In the genomic region with DNA sequence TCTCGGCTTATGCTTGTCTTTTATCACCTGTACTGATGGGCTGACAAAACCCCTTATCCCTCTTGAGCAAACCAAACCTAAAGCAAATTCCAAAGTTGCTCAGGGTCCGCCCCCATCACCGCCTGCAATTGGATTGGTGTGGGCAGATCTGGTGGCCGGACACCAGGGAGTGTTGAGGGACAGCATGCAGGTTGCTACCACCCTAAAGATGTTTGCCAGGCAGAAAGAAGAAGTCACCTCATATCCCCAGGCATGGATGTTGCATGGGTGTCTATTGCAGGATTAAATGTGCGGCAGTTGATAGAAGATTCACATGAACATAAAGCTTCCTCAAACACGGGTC, we compare ENCODE assay signal across 14 mouse cellular contexts.
DNase-seq lines count a peak whose midpoint lies in the region; ATAC-seq and TF ChIP-seq lines count a peak whose summit lies in the region.
"Had no signal": no experiment of that assay in that cellular context is flagged by ENCODE, and none has a peak within 500 bp of the region (broad histone marks: within the 10 kb centered on the region; RNA-seq: fewer than 3 reads in every experiment).

No protein-coding gene starts in this region.

- H3K27me3 ChIP-seq in lung, embryonic 14.5 days (ENCODE audit: insufficient read depth, low read length), result no peaks in the 10 kb centered on the region
- no peaks in the 10 kb centered on the region for H3K27me3 ChIP-seq in hindbrain, embryonic 12.5 days
- no peaks in the 10 kb centered on the region for H3K27me3 ChIP-seq in midbrain, embryonic 10.5 days (ENCODE audit: low read depth, poor library complexity, severe bottlenecking)
- no peaks in the 10 kb centered on the region for H3K27me3 ChIP-seq in neural tube, embryonic 14.5 days (ENCODE audit: control insufficient read depth, insufficient read depth, low read length)
- peaks cover 25% of the 10 kb centered on the region; the same call in 1 of the 2 replicates for H3K27me3 ChIP-seq in heart, embryonic 12.5 days (replicated peaks)

- no peaks in the 10 kb centered on the region for H3K36me3 ChIP-seq in lung, embryonic 14.5 days (ENCODE audit: insufficient read depth)
- no peaks in the 10 kb centered on the region for H3K36me3 ChIP-seq in hindbrain, embryonic 12.5 days
- H3K36me3 ChIP-seq in midbrain, embryonic 10.5 days, result no peaks in the 10 kb centered on the region
- H3K36me3 ChIP-seq in neural tube, embryonic 14.5 days (ENCODE audit: control insufficient read depth, insufficient read depth, low read length), result no peaks in the 10 kb centered on the region
- H3K36me3 ChIP-seq in heart, embryonic 12.5 days, result no peaks in the 10 kb centered on the region

- H3K4me3 ChIP-seq in lung, embryonic 14.5 days (ENCODE audit: low read depth, low read length), result no peak overlapping the region
- no peak overlapping the region for H3K4me3 ChIP-seq in hindbrain, embryonic 12.5 days
- H3K4me3 ChIP-seq in midbrain, embryonic 10.5 days, result peak overlapping the region; percentile 30; the same call in 1 of the 2 replicates
- no peak overlapping the region for H3K4me3 ChIP-seq in neural tube, embryonic 14.5 days (ENCODE audit: low read depth, low read length)
- H3K4me3 ChIP-seq in heart, embryonic 12.5 days, result no peak overlapping the region

- H3K9ac ChIP-seq in lung, embryonic 14.5 days, result no peak overlapping the region
- H3K9ac ChIP-seq in hindbrain, embryonic 12.5 days, result no peak overlapping the region
- no peak overlapping the region for H3K9ac ChIP-seq in neural tube, embryonic 14.5 days (replicated peaks; ENCODE audit: low read depth, low read length)
- H3K9ac ChIP-seq in heart, embryonic 12.5 days, result no peak overlapping the region

- H3K9me3 ChIP-seq in lung, embryonic 14.5 days (ENCODE audit: low read depth, low read length), result no peaks in the 10 kb centered on the region
- peaks cover 3% of the 10 kb centered on the region; the same call in 1 of the 2 replicates for H3K9me3 ChIP-seq in hindbrain, embryonic 12.5 days (replicated peaks)
- no peaks in the 10 kb centered on the region; the same call in 1 of the 2 replicates for H3K9me3 ChIP-seq in midbrain, embryonic 10.5 days (replicated peaks)
- H3K9me3 ChIP-seq in neural tube, embryonic 14.5 days (ENCODE audit: control insufficient read depth, low read length), result no peaks in the 10 kb centered on the region
- H3K9me3 ChIP-seq in heart, embryonic 12.5 days (replicated peaks), result peaks cover 4% of the 10 kb centered on the region; the same call in 1 of the 2 replicates

- 47% methylated on average over 6 of the region's 6 CpGs for WGBS in lung, embryonic 14.5 days
- 64% methylated on average over 6 of the region's 6 CpGs for WGBS in hindbrain, embryonic 12.5 days
- 56% methylated on average over 6 of the region's 6 CpGs for WGBS in midbrain, embryonic 10.5 days
- 69% methylated on average over 6 of the region's 6 CpGs for WGBS in neural tube, embryonic 14.5 days
- 56% methylated on average over 6 of the region's 6 CpGs for WGBS in heart, embryonic 12.5 days

- H3K4me1 ChIP-seq in lung, embryonic 14.5 days (ENCODE audit: insufficient read depth), result 0 out of 2 replicates have a peak, but pooled peaks cover 5% of the 10 kb centered on the region
- H3K4me1 ChIP-seq in hindbrain, embryonic 12.5 days, result peaks cover 13% of the 10 kb centered on the region
- peaks cover 16% of the 10 kb centered on the region for H3K4me1 ChIP-seq in midbrain, embryonic 10.5 days
- peaks cover 6% of the 10 kb centered on the region; the same call in 1 of the 2 replicates for H3K4me1 ChIP-seq in neural tube, embryonic 14.5 days (ENCODE audit: control insufficient read depth, insufficient read depth, low read length)
- peaks cover 10% of the 10 kb centered on the region for H3K4me1 ChIP-seq in heart, embryonic 12.5 days (replicated peaks)

- H3K27ac ChIP-seq in lung, embryonic 14.5 days (ENCODE audit: low read depth), result no peak overlapping the region
- H3K27ac ChIP-seq in hindbrain, embryonic 12.5 days, result no peak overlapping the region
- H3K27ac ChIP-seq in midbrain, embryonic 10.5 days (replicated peaks), result peak overlapping the region; percentile 81
- no peak overlapping the region for H3K27ac ChIP-seq in neural tube, embryonic 14.5 days (ENCODE audit: low read depth, low read length)
- no peak overlapping the region for H3K27ac ChIP-seq in heart, embryonic 12.5 days (ENCODE audit: poor library complexity, severe bottlenecking)

- peak overlapping the region; percentile 23; the same call in 1 of the 2 replicates for H3K4me2 ChIP-seq in lung, embryonic 14.5 days
- H3K4me2 ChIP-seq in hindbrain, embryonic 12.5 days (replicated peaks), result peak overlapping the region; percentile 16; the same call in 1 of the 2 replicates
- H3K4me2 ChIP-seq in neural tube, embryonic 14.5 days (ENCODE audit: low read depth, low read length), result no peak overlapping the region
- no peak overlapping the region for H3K4me2 ChIP-seq in heart, embryonic 12.5 days

- no peak for TF ChIP-seq CTCF in lung, embryonic 14.5 days (IDR thresholded peaks at IDR 0.05; ENCODE audit: low read depth)

- DNase-seq in lung, embryonic 14.5 days, result no peak
- no peak for DNase-seq in lung, postnatal 36 days
- DNase-seq in midbrain, embryonic 10.5 days (ENCODE audit: low spot score), result no peak
- DNase-seq in cerebellum, adult 9-10 months, result no peak
- DNase-seq in thymus, postnatal 4 days, result no peak
- DNase-seq: adrenal gland, adult 8-10 months; cerebellum, adult 2 months; gastrocnemius, postnatal 14 days; kidney, postnatal 14 days; lung, adult 18-20 months; thymus, adult 18-20 months had no signal

- ATAC-seq in lung, embryonic 14.5 days (ENCODE audit: insufficient read depth), result no peak
- no peak; the same call in 1 of the 2 replicates for ATAC-seq in hindbrain, embryonic 12.5 days (ENCODE audit: low FRiP score)
- 0 out of 2 replicates have a peak, but pooled peaks have one; percentile 11 for ATAC-seq in neural tube, embryonic 14.5 days (ENCODE audit: low read depth)
- ATAC-seq in heart, embryonic 12.5 days (ENCODE audit: insufficient number of reproducible peaks, low FRiP score), result no peak

Comparison
In these comparisons a context has a peak if more than half of its experiments do, and no peak if none do; other contexts are left out.
1. H3K4me2 ChIP-seq: peak in lung, embryonic 14.5 days (single experiment) and hindbrain, embryonic 12.5 days (single experiment); none in neural tube, embryonic 14.5 days (single experiment) and heart, embryonic 12.5 days (single experiment).